ENCODE assay signal across 24 mouse cellular contexts in the genomic region with DNA sequence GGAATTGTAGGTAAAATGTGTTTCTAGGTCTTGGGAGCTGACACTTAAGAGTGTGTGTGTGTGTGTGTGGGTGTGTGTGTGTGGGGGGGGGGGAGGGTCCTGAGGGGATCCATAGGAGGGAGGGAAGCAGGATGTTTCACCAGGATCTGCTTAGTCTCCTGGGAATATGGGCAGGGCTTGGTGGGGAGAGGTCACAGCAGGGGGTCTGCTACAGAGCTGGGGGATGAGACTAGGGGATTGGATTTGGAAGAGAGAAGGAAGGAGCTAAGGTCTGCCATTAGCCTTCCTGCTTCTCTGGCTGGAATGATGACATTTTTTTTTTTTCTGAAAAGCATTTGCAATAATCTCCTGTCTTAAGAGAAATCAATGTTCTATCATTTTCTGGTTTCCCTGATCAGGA. TPM values are rescaled to one million over a fixed set of nuclear protein-coding genes. Genes with fewer than 3 reads are reported as not detected.
"Had no signal": no experiment of that assay in that cellular context is flagged by ENCODE, and none has a peak within 500 bp of the region (broad histone marks: within the 10 kb centered on the region; RNA-seq: fewer than 3 reads in every experiment).

No protein-coding gene starts in this region.

- H3K27me3 ChIP-seq: midbrain, embryonic 13.5 days; midbrain, embryonic 15.5 days; neural tube, embryonic 13.5 days had no signal

- ATAC-seq: liver, postnatal 0 days; lung, postnatal 0 days; midbrain, embryonic 13.5 days; midbrain, embryonic 15.5 days had no signal

- H3K27ac ChIP-seq: liver, embryonic 15.5 days; lung, embryonic 15.5 days; midbrain, embryonic 10.5 days; midbrain, embryonic 13.5 days; midbrain, embryonic 15.5 days; neural tube, embryonic 13.5 days; stomach, embryonic 15.5 days; stomach, postnatal 0 days had no signal

- H3K4me1 ChIP-seq: liver, embryonic 15.5 days; lung, embryonic 15.5 days; midbrain, embryonic 13.5 days; midbrain, embryonic 15.5 days; neural tube, embryonic 13.5 days; stomach, embryonic 15.5 days had no signal

- H3K9me3 ChIP-seq: liver, embryonic 15.5 days; lung, embryonic 15.5 days; midbrain, embryonic 10.5 days; midbrain, embryonic 13.5 days; midbrain, embryonic 15.5 days; neural tube, embryonic 13.5 days; stomach, embryonic 15.5 days had no signal

- DNase-seq: liver, postnatal 0 days; lung, adult 2 months; lung, postnatal 14 days; lung, postnatal 36 days; right cerebral cortex, postnatal 14 days; thymus, adult 2 months; thymus, postnatal 25 days; thymus, postnatal 4 days had no signal

- H3K36me3 ChIP-seq: liver, embryonic 15.5 days; lung, embryonic 15.5 days; midbrain, embryonic 10.5 days; midbrain, embryonic 13.5 days; midbrain, embryonic 15.5 days; neural tube, embryonic 13.5 days; stomach, embryonic 15.5 days had no signal

- H3K9ac ChIP-seq: liver, embryonic 15.5 days; liver, postnatal 0 days; lung, embryonic 15.5 days; midbrain, embryonic 13.5 days; midbrain, embryonic 15.5 days; neural tube, embryonic 13.5 days; stomach, embryonic 15.5 days had no signal

- H3K4me2 ChIP-seq: liver, embryonic 15.5 days; lung, embryonic 15.5 days; midbrain, embryonic 13.5 days; midbrain, embryonic 15.5 days; neural tube, embryonic 13.5 days; stomach, embryonic 15.5 days had no signal

- H3K4me3 ChIP-seq: liver, embryonic 15.5 days; lung, embryonic 15.5 days; midbrain, embryonic 10.5 days; midbrain, embryonic 13.5 days; midbrain, embryonic 15.5 days; myocyte; neural tube, embryonic 13.5 days; stomach, embryonic 15.5 days had no signal

RNA-seq across cellular contexts. Expression of a gene that starts 9.2 kb away (rescaled TPM):
- total RNA-seq: megakaryocyte-erythroid progenitor cell, adult 5-6 weeks; neutrophil, adult 5-6 weeks had no signal
- polyA plus RNA-seq: spleen, adult 2 months had no signal

RNA-seq across cellular contexts. Expression of a gene that starts 22.1 kb away (rescaled TPM):
- total RNA-seq: megakaryocyte-erythroid progenitor cell, adult 5-6 weeks; neutrophil, adult 5-6 weeks had no signal
- polyA plus RNA-seq: liver, embryonic 15.5 days; liver, postnatal 0 days; lung, embryonic 15.5 days; lung, postnatal 0 days; midbrain, embryonic 10.5 days; midbrain, embryonic 13.5 days; midbrain, embryonic 15.5 days; myocyte; neural tube, embryonic 13.5 days; stomach, embryonic 15.5 days; stomach, postnatal 0 days; urinary bladder, adult 2 months had no signal

RNA-seq across cellular contexts. Expression of a gene that starts 25.4 kb away (rescaled TPM):
- total RNA-seq: megakaryocyte, adult 5-6 weeks; megakaryocyte-erythroid progenitor cell, adult 5-6 weeks; neutrophil, adult 5-6 weeks had no signal
- polyA plus RNA-seq: liver, embryonic 15.5 days; liver, postnatal 0 days; lung, adult 2 months; lung, embryonic 15.5 days; lung, postnatal 0 days; midbrain, embryonic 10.5 days; midbrain, embryonic 13.5 days; midbrain, embryonic 15.5 days; myocyte; neural tube, embryonic 11.5 days; neural tube, embryonic 13.5 days; spleen, adult 2 months; urinary bladder, adult 2 months had no signal
